Mouse (Mus musculus): ENCODE data around the gene Skap1.

GRCm38 (mm10) chr11:96696168-96696727 is 231.9 kb downstream of the Skap1 start:
- TF ChIP-seq CTCF (IDR thresholded peaks at IDR 0.05; ENCODE audit: low read depth) (no peak), EP300 (IDR thresholded peaks at IDR 0.05; ENCODE audit: low read depth) (no peak)

All from liver, postnatal 0 days (tissue).